Mouse (Mus musculus) liver, embryonic 14.5 days (tissue): ENCODE data around the gene Dab2ip. TPM values are rescaled to one million over a fixed set of nuclear protein-coding genes. Genes with fewer than 3 reads are reported as not detected.

Experiments
- ATAC-seq: fragments of 200-750 bp; cut with Nextera tagmentation; 2 replicates; pipeline ENCODE4 v1.8.0; 2017; ENCODE audit warnings: moderate number of reproducible peaks, mild to moderate bottlenecking, moderate library complexity; ENCODE audit not compliant: insufficient read depth
- DNase-seq, 3 experiments: peaks; one replicate each; pipeline ENCODE4 v3.0.0-alpha.2; 2012 to 2013; ENCODE audit warnings: low read depth in 3 of 3, low spot score in 3 of 3
- H3K27ac ChIP-seq: fragments of 300-500 bp; sonication (generic); 2 replicates; pipeline ENCODE4 v1.5.1; 2014; ENCODE audit warnings: moderate library complexity, mild to moderate bottlenecking, control low read depth, inconsistent platforms
- H3K27me3 ChIP-seq: fragments of 300-500 bp; sonication (generic); 2 replicates; pipeline ENCODE4 v1.6.1; 2014; ENCODE audit warnings: mild to moderate bottlenecking, low read length, moderate library complexity; ENCODE audit not compliant: control insufficient read depth, insufficient read depth
- H3K36me3 ChIP-seq: fragments of 300-500 bp; sonication (generic); replicated peaks from 2 replicates; pipeline ENCODE4 v1.6.1; 2014; ENCODE audit warnings: low read depth; ENCODE audit not compliant: control insufficient read depth, insufficient read depth
- H3K4me1 ChIP-seq, 2 experiments: fragments of 200-500 bp in 1 of 2; fragments of 300-500 bp in 1 of 2; sonication (generic) in 1 of 2; replicated peaks; 2 replicates each; pipeline ENCODE4 v1.6.1; 2012 to 2014; ENCODE audit warnings: antibody characterized with exemption in 1 of 2, inconsistent platforms in 1 of 2, low read length in 1 of 2; ENCODE audit not compliant: control insufficient read depth in 2 of 2, insufficient read depth in 2 of 2
- H3K4me2 ChIP-seq: fragments of 300-500 bp; sonication (generic); 2 replicates; pipeline ENCODE4 v1.6.1; 2014; ENCODE audit warnings: low read depth, mild to moderate bottlenecking, control low read depth, moderate library complexity
- H3K4me3 ChIP-seq, 2 experiments: fragments of 200-500 bp in 1 of 2; fragments of 300-500 bp in 1 of 2; sonication (generic) in 1 of 2; 2 replicates each; pipeline ENCODE4 v1.5.1; 2012 to 2014; ENCODE audit warnings: low read depth in 2 of 2, low read length in 2 of 2, mild to moderate bottlenecking in 2 of 2, control low read depth in 1 of 2, inconsistent platforms in 1 of 2, moderate library complexity in 1 of 2; ENCODE audit not compliant: insufficient read depth in 1 of 2
- H3K9ac ChIP-seq: fragments of 300-500 bp; sonication (generic); replicated peaks from 2 replicates; pipeline ENCODE4 v1.6.1; 2014; ENCODE audit warnings: mild to moderate bottlenecking, control low read depth, moderate library complexity
- H3K9me3 ChIP-seq: fragments of 300-500 bp; sonication (generic); 2 replicates; pipeline ENCODE4 v1.6.1; 2016; ENCODE audit warnings: low read length, mixed read lengths; ENCODE audit not compliant: control insufficient read depth
- CTCF ChIP-seq: IDR thresholded peaks from 2 replicates; pipeline ENCODE4 v1.5.1; 2016; ENCODE audit warnings: antibody characterized with exemption, low read depth, control low read depth
- EP300 ChIP-seq: IDR thresholded peaks from 2 replicates; pipeline ENCODE4 v1.6.1; 2016; ENCODE audit warnings: antibody characterized with exemption, low read depth
- WGBS: fragments of 180-500 bp; shearing (Covaris S2); extraction: QIAGEN DNeasy Blood & Tissue Kit; methylation state at CpG from one replicate; pipeline ENCODE4 v1.1.7; 2014; ENCODE audit not compliant: insufficient replicate concordance; 5-methylcytosine and 5-hydroxymethylcytosine counted together
- polyA plus RNA-seq, 2 experiments: library from polyadenylated mRNA; depleted of rRNA in 1 of 2; stranded (reverse) in 1 of 2; unstranded in 1 of 2; fragments of >200 nt; fragmentation: Nextera tagmentation in 1 of 2; extraction: Ambion mirVana in 1 of 2; gene quantifications; 2 replicates each; pipeline versions ENCODE4 v1.2.1 to v1.2.3; 2012 to 2014

Dab2ip gene
- polyA plus RNA-seq, 2 experiments = 3.2 to 4.0 TPM

- no peaks in the 10 kb centered on the region for H3K9me3 ChIP-seq
Measured at GRCm38 (mm10) chr2:35676075-35676665, 118.1 kb downstream of the Dab2ip start.

GRCm38 (mm10) chr2:35677855-35678254 lies 119.8 kb downstream of the Dab2ip start:
- TF ChIP-seq EP300 (no peak), CTCF (no peak)
- Histone ChIP-seq H3K4me1 (peaks cover 3 to 40% of the 10 kb centered on the region in 2 experiments), H3K27ac (no peak overlapping the region), H3K4me3 (no peak overlapping the region), H3K9me3 (no peaks in the 10 kb centered on the region), H3K9ac (no peak overlapping the region), H3K36me3 (no peaks in the 10 kb centered on the region), H3K27me3 (no peaks in the 10 kb centered on the region), H3K4me2 (no peak overlapping the region)
- 45% methylated on average over 8 of the region's 8 CpGs for WGBS
- DNase-seq (no peak), ATAC-seq (no peak)

More at GRCm38 (mm10) chr2:35676075-35676665, 118.1 kb downstream of the Dab2ip start:
- Histone ChIP-seq H3K4me3 (no peak overlapping the region), H3K4me1 (peaks cover 2 to 34% of the 10 kb centered on the region in 2 experiments), H3K36me3 (no peaks in the 10 kb centered on the region), H3K4me2 (no peak overlapping the region), H3K27ac (no peak overlapping the region), H3K27me3 (no peaks in the 10 kb centered on the region), H3K9ac (no peak overlapping the region)
- no peak for ATAC-seq
- WGBS = 46% methylated on average over 5 of the region's 5 CpGs
- DNase-seq = no peak
- TF ChIP-seq EP300 (no peak), CTCF (no peak)

GRCm38 (mm10) chr2:35678440-35678839 lies 120.4 kb downstream of the Dab2ip start:
- Histone ChIP-seq H3K4me1 (peaks cover 3 to 40% of the 10 kb centered on the region in 2 experiments), H3K27ac (no peak overlapping the region), H3K9me3 (no peaks in the 10 kb centered on the region), H3K9ac (no peak overlapping the region), H3K36me3 (no peaks in the 10 kb centered on the region), H3K4me2 (no peak overlapping the region), H3K27me3 (no peaks in the 10 kb centered on the region), H3K4me3 (no peak overlapping the region)
- DNase-seq (no peak), ATAC-seq (no peak)
- 27% methylated on average over 4 of the region's 4 CpGs for WGBS
- TF ChIP-seq CTCF = no peak
- no peak for TF ChIP-seq EP300

- no peaks in the 10 kb centered on the region for H3K27me3 ChIP-seq
- peak; percentile 79 for ATAC-seq
- no peak overlapping the region for H3K4me2 ChIP-seq
- no peaks in the 10 kb centered on the region for H3K36me3 ChIP-seq
- no peak overlapping the region for H3K9ac ChIP-seq
- H3K4me3 ChIP-seq = no peak overlapping the region
- WGBS = 14% methylated on average over 10 of the region's 10 CpGs
- H3K4me1 ChIP-seq = peaks cover 3 to 42% of the 10 kb centered on the region in 2 experiments
- peak overlapping the region; percentile 27; the same call in 1 of the 2 replicates for H3K27ac ChIP-seq
- no peaks in the 10 kb centered on the region for H3K9me3 ChIP-seq
- TF ChIP-seq EP300 = no peak
- no peak for TF ChIP-seq CTCF
- DNase-seq = peak; percentile 42 to 47 (median 47)
Measured at GRCm38 (mm10) chr2:35679812-35680672, 122.0 kb downstream of the Dab2ip start.

GRCm38 (mm10) chr2:35680833-35681232 lies 122.8 kb downstream of the Dab2ip start:
- Histone ChIP-seq H3K4me3 (no peak overlapping the region), H3K4me2 (no peak overlapping the region), H3K27ac (no peak overlapping the region; the same call in 1 of the 2 replicates), H3K27me3 (no peaks in the 10 kb centered on the region), H3K4me1 (peaks cover 3 to 38% of the 10 kb centered on the region in 2 experiments), H3K36me3 (no peaks in the 10 kb centered on the region), H3K9me3 (no peaks in the 10 kb centered on the region), H3K9ac (no peak overlapping the region)
- DNase-seq = no peak
- 31% methylated on average over 6 of the region's 6 CpGs for WGBS
- TF ChIP-seq EP300 = no peak
- TF ChIP-seq CTCF = no peak
- ATAC-seq = 0 out of 2 replicates have a peak, but pooled peaks have one; percentile 10
